Mouse (Mus musculus) gastrocnemius, adult 8-10 months (tissue): ENCODE measurements around the gene Angptl6. TPM values are rescaled to one million over a fixed set of nuclear protein-coding genes. Genes with fewer than 3 reads are reported as not detected.

Experiments used
- DNase-seq, 2 experiments: peaks; one replicate each; pipeline ENCODE4 v3.0.0; 2022; ENCODE audit warnings: low spot score in 2 of 2
- total RNA-seq, 4 experiments: library from RNA; stranded (reverse); gene quantifications; 2 replicates each; pipeline ENCODE4 v1.2.4; 2022

The Angptl6 gene
- 1 to 10 TPM; 6.5 to 7.6 (median 7.1) TPM for total RNA-seq

DNA sequence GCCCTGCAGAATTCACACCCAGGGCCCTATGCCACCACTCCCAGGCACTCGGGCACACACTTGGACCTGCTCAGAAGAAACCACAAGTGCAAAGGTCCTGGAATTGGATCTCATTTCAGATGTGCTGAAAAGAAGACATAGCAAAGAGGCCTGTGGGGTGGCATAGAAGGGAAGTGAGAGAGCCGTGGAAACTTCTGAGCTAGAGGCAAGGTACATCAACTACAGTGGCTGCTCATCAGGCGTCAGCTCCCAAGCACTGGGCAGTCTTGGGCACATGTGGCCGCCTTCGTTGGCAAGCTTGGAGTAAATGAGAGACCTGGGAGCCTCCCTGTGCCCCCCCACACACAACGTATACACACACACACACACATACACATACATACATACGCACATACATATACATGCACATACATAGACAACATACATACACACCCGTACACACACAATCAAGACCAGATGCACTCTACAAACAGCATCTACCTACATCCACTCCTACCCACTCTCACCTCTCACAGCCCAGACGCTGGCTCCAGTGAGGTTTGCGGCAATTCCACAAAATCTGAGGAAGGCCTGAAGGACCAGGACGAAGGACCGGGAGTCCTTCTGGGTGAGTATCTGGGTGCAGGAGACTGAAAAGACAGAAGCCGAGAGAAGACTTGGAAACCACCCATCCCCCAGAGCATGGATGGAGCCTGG lies at the start of gene Angptl6:
Gene Angptl6, minus strand, starts transcription at position 631 of the 696 bp plus-strand sequence.
- DNase-seq: no peak

DNA sequence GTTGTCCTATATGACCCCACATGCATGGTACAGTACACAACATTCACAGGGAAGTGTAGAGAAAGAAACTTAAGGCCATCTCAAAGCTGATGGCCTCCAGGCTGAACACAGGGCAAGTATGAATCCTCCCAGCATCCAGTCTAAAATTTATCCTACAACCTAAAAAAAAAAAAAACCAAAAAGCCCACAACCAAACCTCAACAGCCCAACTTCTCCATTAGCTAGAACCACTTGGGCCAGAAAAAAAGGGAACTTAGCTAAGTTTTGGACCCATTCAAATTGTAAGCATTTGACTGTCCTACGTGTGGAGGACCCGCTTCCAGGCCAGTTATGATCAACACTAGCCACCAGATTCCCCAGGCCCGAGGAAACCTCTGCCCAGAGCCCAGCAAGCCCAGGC lies 43.7 kb upstream of the Angptl6 start:
- no peak for DNase-seq

DNA sequence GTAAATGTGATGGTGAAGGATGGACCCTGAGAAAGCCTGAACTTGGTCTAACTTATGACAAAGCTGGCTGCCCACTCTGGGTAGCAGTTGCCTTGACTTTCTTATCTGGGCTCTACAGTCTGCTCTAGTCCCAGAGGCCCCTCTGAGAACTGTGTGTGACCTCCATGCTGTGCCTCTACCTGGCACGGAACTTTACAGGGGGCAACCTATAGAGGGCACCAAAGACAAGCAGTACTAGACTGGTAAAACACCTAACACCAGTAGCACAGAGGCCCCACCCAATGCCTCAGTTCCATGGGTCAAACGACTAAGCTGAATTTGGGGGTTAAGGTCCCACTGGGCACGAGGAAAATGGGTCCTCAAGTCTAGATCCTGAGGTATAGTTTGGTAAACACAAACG lies 36.6 kb upstream of the Angptl6 start:
- DNase-seq: no peak

DNA sequence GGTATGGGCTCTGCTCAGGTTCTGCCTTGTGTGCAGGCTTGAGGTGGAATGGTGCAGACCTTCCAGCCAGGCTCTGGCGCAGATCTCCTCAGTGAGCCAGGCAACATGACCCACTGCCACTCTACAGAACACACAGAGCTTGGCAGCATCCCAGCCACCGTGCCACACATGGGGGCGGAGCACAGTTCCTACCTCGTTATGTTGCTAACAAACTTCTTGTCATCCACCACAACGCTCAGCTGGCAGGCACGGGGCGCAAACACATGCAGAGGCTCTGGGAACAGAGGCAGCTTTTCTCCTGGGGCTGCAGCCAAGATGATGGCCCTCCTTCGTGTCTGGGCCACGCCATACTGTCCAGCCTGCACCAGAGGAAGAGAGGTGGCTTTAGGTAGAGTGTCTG lies 30.4 kb upstream of the Angptl6 start:
- no peak for DNase-seq

DNA sequence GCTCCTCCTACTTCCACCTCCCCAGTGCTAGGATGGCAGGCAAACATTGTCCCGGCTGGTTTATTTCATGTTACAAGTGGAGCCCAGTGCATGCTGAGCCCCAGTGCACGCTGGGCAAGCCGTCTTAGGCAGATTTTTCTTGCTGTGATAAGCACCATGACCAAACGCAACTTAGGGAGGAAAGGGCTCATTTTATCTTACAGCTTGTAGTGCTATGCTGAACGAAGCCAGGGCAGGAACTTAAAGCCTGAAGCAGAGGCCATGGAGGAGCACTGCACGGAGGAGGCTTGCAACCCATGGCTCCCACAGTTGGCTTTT lies 22.6 kb upstream of the Angptl6 start:
- no peak for DNase-seq

DNA sequence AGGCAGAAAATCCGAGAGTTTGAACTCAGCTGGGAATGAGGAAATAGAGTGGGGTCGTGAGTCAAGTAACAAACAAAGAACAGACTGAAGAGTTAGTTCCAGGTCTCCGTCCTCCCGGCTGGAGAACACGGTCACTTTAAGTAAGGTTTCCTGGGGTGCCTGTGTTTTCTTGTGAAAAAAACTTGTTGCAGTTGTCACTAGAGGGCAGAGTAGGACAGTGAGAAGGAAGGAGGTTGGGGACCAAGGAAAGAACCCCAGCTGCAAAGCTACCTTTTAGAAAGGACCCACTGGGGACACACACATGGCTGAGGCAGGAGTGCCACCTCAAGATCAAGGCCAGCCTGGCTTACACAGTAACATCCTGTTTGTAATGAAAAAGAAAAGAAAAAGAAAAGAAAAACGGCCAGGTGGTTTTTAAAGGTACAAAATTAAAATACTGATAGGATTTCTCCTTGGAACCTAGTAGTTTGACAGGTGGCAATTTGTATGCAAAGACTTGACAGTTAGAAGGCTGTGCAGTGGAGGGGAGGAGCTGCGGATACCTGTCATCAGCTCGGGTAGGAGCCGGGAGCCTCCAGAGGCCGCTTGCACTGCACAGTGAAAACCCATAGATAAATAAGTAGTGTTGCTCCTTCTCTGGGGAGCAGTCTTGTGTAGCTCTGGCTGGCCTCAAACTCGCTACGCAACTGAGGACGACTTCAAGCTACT lies 22.1 kb upstream of the Angptl6 start:
- DNase-seq: no peak

DNA sequence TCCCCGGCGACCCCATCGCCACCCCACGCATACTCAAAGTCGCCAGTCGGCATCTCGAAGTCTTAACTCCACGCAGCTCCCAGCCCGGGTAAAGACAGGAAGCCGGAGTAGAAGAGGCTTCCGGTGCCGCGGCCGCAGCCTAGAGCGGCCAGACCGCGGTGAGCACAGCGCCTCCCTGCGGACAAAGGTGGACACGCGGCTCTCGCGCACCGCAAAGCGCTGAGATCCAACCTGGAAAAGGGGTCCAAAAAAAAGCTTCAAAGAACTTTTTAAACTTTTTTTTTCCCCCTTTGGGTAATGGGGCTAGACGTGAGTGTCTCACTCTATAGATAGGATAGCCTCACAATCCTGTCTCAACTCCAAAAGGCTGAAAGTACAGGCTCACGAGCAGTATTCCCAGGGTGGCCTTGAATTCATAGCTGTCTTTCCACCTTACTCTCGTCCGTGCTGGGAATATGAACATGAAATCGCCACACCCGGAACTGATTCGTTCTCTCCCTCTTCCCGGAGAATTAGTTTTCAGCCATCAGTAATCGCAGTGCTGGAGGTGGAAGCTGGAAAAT lies 19.1 kb upstream of the Angptl6 start, which contains the start of gene Eif3g:
Gene Eif3g, minus strand, starts transcription at position 113 of the 563 bp plus-strand sequence.
- DNase-seq: peak; percentile 70 to 77

DNA sequence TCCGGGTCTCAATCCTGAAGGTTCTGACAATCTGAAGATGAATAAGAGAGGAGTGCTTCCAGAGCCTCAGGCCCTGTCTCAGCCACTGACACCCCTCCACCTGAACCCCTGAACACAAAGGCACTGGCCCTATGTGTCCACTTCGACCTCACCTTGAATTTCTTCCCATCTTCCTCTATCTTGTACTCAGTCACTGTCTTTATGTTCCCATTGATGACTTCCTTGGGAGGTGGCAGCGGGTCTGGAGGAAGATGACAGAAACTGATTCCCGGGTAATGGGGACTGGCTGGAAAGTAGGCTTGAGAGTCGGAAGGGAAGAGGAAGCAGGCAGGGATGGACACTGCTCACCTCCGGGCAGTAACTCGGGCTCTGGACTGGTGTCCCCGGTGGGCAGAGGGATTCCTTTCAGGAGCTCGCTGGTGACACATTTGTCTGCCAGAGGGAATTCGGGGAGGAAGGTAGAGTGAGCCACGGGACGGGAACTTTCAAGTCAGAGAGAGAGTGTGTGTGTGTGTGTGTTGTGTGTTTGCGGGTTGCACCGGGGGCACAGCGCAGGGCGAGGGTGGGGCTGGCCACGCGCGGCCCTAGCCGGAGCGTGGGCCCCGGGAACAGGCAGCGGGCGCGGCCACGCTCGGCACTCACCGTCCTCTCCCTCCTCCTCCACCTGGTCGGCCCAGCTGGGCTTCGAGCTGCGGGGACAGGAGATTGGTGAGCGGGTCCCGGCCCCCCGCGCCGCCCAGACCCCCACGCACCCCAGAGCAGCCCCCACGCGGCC lies 18.4 kb upstream of the Angptl6 start:
- no peak for DNase-seq

DNA sequence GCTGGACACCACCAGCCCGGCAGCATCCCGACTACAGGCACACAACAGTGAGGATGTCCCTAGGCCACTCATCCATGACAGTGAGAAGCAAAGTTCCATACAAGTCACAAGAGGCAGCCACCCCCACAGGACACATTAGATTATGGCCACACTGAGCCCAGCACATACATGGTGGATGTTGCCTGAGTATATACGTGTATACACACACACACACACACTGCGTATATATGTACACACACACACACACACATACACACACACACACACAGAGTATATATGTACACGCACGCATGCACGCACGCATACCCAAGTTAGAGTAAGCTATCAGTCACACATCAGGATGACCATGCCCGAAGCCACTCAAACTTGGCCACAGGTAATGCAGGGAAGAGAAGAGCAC lies 15.9 kb upstream of the Angptl6 start:
- DNase-seq: no peak

DNA sequence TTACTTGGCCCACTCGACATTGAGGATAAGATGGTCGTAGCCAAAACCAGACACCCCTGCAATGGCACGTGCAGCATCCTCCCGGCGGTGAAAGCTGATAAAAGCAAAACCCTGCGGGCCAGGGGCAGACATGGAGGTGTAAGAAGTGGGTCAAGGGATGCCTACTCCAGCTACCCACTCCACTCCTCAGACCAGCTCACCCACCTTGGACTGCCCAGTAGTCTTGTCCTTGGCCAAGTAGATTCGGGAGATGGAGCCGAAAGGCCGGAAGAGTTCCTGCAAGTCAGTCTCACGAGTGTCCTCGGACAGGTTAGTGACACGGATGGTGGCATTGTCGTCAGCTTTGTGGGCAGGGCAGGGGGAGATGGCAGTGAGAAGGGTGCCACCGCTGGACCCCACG lies 15.1 kb upstream of the Angptl6 start:
- DNase-seq: no peak

DNA sequence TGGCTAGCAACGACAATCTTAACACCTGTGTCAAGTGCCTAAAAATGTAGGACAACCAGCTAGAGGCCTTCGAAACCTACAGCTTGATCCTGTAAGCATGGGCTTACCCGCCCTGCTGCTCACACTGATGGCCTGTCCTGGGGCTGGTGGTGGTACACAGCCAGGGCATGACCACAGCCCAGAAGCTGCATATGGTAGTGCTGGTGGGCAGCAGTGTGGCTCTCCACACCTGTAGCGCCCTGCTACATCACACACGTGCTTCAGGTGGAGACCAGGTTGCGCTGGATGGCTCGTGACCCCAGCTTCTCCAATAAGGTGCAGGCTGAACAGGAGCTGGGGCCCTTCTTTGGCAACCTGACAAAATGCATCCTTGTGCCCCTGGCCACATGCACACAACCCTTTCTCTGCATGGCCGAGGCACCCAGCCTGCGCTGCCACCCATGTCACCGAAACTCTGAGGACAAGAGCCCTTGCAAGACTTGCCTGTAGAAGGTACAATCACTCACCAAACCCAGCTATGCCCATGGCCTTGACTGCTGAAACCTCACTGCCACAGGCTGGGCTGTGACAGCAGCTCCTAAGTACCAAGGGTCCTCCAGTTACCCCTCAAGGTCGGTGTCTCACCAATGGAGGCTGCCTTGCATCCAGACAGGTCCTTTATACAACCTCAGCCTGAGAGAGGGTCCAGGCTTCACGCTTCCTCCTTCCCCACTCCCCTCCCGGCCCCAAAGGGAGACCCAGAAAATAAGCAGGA lies 14.2 kb upstream of the Angptl6 start:
- no peak for DNase-seq

DNA sequence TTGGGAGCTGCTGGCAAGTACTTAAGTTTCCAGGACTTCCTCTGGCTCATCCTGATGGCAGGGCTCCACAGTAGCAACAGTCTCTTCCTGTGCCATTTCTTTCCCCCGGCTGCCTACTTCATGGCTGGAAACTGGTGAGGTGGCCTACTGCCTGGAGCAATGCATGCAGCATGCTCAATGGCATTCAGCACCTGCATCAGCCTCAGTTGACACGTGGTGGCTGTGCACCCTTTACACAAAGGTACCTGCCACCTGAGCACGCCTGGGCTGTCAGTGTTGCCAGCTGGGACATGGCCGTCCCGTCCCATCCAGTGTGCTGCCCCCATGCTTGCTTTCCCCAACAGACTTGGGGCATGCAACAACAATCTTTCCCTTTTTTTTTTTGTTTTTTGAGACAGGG lies 13.5 kb upstream of the Angptl6 start:
- DNase-seq: no peak

DNA sequence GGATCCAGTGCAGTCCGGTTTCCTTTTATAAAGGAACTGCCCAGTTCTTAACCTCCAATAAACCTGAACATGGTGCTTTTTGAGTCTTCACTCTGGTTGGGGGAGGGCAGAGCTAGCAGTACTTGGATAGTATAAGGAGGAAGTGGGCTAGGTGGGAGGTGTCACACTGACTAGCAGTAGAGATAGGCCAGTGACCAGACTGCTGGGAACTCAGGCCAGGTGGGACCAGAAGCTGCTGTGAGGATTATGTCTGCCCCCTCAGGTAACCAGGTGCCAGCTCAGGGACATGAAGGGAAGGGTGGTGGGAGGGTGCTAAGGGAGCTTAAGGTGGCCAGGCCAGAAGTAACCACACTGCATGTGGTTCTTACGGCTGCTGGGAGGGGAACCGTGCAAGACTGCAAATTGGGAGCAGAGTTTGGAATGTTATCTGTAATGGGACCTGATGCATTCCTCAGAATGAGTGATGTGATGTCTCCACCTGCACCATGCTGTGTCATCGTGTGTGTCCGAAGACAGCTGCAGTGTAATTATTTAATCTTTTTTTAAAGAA lies 12.7 kb upstream of the Angptl6 start:
- DNase-seq: no peak

DNA sequence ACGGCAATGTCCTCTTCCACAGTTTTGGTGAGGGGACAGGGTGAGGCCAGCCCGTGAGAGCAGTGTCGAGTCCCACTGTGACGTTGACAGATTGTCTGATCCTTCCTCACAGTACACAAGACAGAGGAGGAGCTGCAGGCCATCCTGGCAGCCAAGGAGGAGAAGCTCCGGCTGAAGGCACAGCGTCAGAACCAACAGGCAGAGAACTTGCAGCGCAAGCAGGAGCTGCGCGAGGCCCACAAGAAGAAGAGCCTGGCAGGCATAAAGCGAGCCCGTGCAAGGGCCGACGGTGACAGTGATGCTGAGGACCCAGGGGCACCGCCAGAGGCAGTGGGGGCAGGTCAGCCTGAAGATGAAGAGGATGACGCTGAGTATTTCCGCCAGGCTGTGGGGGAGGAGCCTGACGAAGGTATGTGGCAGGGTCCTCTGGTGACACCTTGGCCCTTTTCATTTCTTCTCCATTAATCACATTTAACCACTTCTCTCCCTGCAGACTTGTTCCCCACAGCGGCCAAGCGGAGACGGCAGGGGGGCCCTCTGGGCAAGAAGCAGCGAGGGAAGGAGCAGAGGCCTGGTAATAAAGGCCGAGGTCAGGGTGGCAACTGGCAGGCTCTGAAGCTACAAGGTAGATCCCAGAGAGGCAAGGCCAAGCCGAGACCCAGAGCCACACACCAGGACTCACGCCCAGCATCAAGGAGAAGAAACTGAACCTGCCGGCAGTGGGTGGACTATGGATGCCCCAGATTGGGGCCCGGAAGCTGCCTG lies 12.0 kb upstream of the Angptl6 start:
- DNase-seq: no peak

DNA sequence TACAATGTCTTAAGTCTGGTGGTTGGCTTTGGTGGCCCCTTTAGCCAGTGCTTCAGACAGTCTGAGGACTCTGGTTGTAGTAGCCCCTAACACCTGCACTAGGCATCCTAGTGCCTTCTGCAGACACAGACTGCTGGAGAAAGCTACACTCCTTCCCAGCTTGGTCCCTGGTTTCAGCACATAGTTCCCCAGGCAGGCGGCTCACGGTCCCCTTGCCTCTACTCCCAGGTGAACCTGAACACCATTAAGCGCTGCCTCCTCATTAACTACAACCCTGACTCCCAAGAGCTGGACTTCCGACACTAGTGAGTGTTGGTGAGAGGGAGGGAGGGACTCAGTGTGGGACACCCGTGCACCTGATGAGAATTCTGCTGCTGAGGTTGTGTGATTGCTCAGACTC lies 10.9 kb upstream of the Angptl6 start:
- DNase-seq: no peak

DNA sequence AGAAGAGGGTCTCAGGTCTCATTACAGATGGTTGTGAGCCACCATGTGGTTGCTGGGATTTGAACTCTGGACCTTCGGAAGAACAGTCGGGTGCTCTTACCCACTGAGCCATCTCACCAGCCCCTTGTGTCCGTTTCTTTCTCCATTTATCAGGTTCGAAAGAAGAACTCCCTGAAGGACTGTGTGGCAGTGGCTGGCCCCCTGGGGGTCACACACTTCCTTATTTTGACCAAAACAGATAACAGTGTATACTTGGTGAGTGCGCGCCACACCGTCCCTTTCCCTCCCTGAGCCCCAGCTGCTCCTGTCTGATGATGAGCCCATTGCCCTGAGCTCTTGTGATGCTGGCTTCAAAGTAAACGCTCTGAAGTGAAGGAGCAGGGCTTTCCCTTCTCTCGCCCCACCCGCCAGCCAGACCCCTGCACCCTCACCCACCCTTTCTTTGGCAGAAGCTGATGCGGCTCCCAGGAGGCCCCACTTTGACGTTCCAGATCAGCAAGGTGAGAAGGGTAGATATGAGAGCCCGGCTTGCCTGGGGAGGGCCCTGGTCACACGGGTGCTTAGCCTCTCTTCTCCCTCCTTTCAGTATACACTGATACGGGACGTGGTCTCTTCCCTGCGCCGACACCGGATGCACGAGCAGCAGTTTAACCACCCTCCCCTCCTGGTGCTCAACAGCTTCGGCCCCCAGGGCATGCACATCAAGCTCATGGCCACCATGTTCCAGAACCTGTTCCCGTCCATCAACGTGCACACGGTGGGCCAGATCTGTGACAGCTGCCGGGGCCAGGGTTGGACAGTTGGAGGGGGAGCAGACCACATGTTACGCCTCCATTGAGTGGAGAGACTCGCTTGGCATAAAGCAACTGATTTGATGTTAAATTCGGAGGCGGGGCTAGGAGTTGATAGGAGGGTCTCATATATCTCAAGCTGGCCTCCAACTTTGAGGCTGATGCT lies 9.9 kb upstream of the Angptl6 start:
- no peak for DNase-seq

DNA sequence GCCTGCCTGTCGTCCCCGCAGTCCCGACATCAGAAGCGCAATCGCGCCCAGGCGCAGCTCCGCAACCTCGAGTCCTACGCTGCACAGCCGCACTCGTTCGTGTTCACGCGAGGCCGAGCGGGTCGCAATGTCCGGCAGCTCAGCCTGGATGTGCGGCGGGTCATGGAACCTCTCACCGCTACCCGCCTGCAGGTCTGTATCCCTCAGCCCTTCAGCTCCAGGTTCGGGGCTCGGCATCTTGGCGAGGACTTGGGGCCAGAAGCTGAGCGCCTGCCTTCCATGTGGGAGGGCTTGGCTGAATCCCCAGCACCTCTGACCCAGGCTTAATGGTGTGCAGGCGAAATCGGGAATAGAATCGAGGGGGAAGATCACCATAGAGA lies 8.8 kb upstream of the Angptl6 start:
- no peak for DNase-seq

DNA sequence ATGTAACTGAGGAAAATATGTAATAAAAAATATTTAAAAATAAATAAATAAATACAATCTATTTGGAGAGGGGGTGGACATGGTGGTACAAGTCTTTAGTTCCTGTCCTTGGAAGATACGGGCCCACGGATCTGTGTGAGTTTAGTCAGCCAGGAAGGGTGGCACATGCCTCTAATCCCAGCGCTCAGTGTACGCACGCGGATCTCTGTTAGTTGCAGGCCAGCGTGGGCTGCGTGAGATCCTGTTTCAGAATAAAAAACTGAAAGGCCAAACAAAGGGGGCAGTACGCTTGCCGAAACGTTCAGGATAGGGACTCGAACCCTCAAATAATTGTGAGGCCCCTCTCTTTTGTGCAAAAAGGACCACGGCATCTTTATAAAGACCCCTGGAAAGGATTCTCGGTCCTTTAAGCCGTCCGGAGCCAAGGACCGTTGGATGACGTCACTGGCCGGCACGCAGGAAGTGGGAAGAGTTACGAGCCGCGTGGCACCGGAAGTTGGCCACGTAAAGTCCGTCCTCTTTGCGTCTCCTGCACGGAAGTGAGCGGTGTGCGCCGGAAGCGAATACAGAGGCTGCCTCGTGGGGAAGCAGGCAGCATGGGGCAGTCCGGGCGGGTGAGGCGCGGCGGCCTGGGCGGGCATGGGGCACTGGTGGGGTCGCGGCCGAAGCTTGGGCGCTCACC lies 8.3 kb upstream of the Angptl6 start, which contains the start of gene Ppan:
Gene Ppan, plus strand, starts transcription at position 472 of the 682 bp plus-strand sequence.
- peak; percentile 89 to 93 for DNase-seq

DNA sequence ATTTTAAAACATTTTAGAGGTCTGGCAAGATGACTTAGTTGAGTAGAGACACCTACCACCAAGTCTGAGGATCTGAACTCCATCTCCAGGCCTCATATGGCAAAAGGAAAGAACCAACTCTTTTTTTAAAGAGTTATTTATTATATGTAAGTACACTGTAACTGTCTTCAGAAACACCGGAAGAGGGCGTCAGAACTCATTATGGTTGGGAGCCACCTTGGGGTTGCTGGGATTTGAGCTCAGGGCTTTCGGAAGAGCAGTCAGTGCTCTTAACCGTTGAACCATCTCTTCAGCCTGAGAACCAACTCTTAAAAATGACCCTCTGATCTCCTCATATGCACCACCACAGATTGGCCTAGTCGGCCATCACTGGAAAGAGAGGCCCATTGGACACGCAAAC lies 7.7 kb upstream of the Angptl6 start:
- DNase-seq: no peak
